Mouse (Mus musculus): ENCODE results near the gene Pfas.
"Not testable (repeated sequence)": the region's sequence is repeated elsewhere in the genome, so short reads cannot be mapped to it uniquely, and the experiment has no call there.

The Pfas gene

GRCm38 (mm10) chr11:68970232-68970631 is 38.0 kb downstream of the Pfas start:
- DNase-seq (ENCODE audit: low read depth), result no peak

GRCm38 (mm10) chr11:68968752-68969151 is 39.5 kb downstream of the Pfas start:
- no peak for DNase-seq (ENCODE audit: low read depth)

GRCm38 (mm10) chr11:68967337-68968282 is 40.6 kb downstream of the Pfas start, which contains the start of gene Slc25a35:
Gene Slc25a35, plus strand, starts transcription at chr11:68968131.
- DNase-seq (ENCODE audit: low read depth), result peak; percentile 77

GRCm38 (mm10) chr11:68966554-68966953 is 41.7 kb downstream of the Pfas start:
- no peak for DNase-seq (ENCODE audit: low read depth)

GRCm38 (mm10) chr11:68965845-68966244 is 42.4 kb downstream of the Pfas start:
- peak; percentile 16 for DNase-seq (ENCODE audit: low read depth)

- no peak for DNase-seq (ENCODE audit: low read depth)
Observed at GRCm38 (mm10) chr11:68965050-68965449, 43.2 kb downstream of the Pfas start.

- no peak for DNase-seq (ENCODE audit: low read depth)
Observed at GRCm38 (mm10) chr11:68963405-68963804, 44.9 kb downstream of the Pfas start.

GRCm38 (mm10) chr11:68962159-68962558 is 46.1 kb downstream of the Pfas start:
- DNase-seq (ENCODE audit: low read depth), result not testable (repeated sequence)

GRCm38 (mm10) chr11:68961596-68961995 is 46.7 kb downstream of the Pfas start:
- DNase-seq (ENCODE audit: low read depth), result no peak

- no peak for DNase-seq (ENCODE audit: low read depth)
Observed at GRCm38 (mm10) chr11:68957971-68958370, 50.3 kb downstream of the Pfas start.

GRCm38 (mm10) chr11:68957308-68957707 is 51.0 kb downstream of the Pfas start, which contains the start of gene Arhgef15:
Gene Arhgef15, minus strand, starts transcription at chr11:68957480.
- DNase-seq (ENCODE audit: low read depth), result no peak

GRCm38 (mm10) chr11:68956697-68957096 is 51.6 kb downstream of the Pfas start:
- DNase-seq (ENCODE audit: low read depth), result no peak

- no peak for DNase-seq (ENCODE audit: low read depth)
Observed at GRCm38 (mm10) chr11:68956107-68956506, 52.2 kb downstream of the Pfas start.

GRCm38 (mm10) chr11:68955473-68955872 is 52.8 kb downstream of the Pfas start:
- no peak for DNase-seq (ENCODE audit: low read depth)

GRCm38 (mm10) chr11:68954408-68954807 is 53.9 kb downstream of the Pfas start:
- DNase-seq (ENCODE audit: low read depth), result no peak

- DNase-seq (ENCODE audit: low read depth), result no peak
Observed at GRCm38 (mm10) chr11:68953903-68954302, 54.4 kb downstream of the Pfas start.

- DNase-seq (ENCODE audit: low read depth), result no peak
Observed at GRCm38 (mm10) chr11:68947542-68947993, 60.7 kb downstream of the Pfas start.

GRCm38 (mm10) chr11:68946806-68947440 is 61.3 kb downstream of the Pfas start:
- DNase-seq (ENCODE audit: low read depth), result no peak

- no peak for DNase-seq (ENCODE audit: low read depth)
Observed at GRCm38 (mm10) chr11:68946001-68946400, 62.3 kb downstream of the Pfas start.

- no peak for DNase-seq (ENCODE audit: low read depth)
Observed at GRCm38 (mm10) chr11:68945245-68945644, 63.0 kb downstream of the Pfas start.

- no peak for DNase-seq (ENCODE audit: low read depth)
Observed at GRCm38 (mm10) chr11:68942731-68943130, 65.5 kb downstream of the Pfas start.

- DNase-seq (ENCODE audit: low read depth), result no peak
Observed at GRCm38 (mm10) chr11:68940516-68940915, 67.7 kb downstream of the Pfas start.

All from fibroblast of lung, adult 2 months (primary cell).